Mouse (Mus musculus) E14TG2a.4 (cell line): ENCODE results near the gene Hcfc1.

ENCODE experiments used
- CTCF ChIP-seq: conservative IDR thresholded peaks from 2 replicates; pipeline ENCODE4 v1.5.1; 2014; ENCODE audit warnings: low read length
- NANOG ChIP-seq: IDR thresholded peaks from 2 replicates; pipeline ENCODE4 v1.6.1; 2014; ENCODE audit warnings: borderline replicate concordance, low read length, mixed read lengths

GRCm38 (mm10) chrX:73969167-73969566 is 3.0 kb upstream of the Hcfc1 start:
- TF ChIP-seq CTCF (no peak), NANOG (no peak)
